Mouse (Mus musculus) liver, embryonic 14.5 days (tissue): ENCODE data around the gene Arl15. TPM values are rescaled to one million over a fixed set of nuclear protein-coding genes. Genes with fewer than 3 reads are reported as not detected.

Experiments
- ATAC-seq: fragments of 200-750 bp; cut with Nextera tagmentation; 2 replicates; pipeline ENCODE4 v1.8.0; 2017; ENCODE audit warnings: moderate number of reproducible peaks, mild to moderate bottlenecking, moderate library complexity; ENCODE audit not compliant: insufficient read depth
- DNase-seq, 3 experiments: peaks; one replicate each; pipeline ENCODE4 v3.0.0-alpha.2; 2012 to 2013; ENCODE audit warnings: low read depth in 3 of 3, low spot score in 3 of 3
- H3K27ac ChIP-seq: fragments of 300-500 bp; sonication (generic); 2 replicates; pipeline ENCODE4 v1.5.1; 2014; ENCODE audit warnings: moderate library complexity, mild to moderate bottlenecking, control low read depth, inconsistent platforms
- H3K27me3 ChIP-seq: fragments of 300-500 bp; sonication (generic); 2 replicates; pipeline ENCODE4 v1.6.1; 2014; ENCODE audit warnings: mild to moderate bottlenecking, low read length, moderate library complexity; ENCODE audit not compliant: control insufficient read depth, insufficient read depth
- H3K36me3 ChIP-seq: fragments of 300-500 bp; sonication (generic); replicated peaks from 2 replicates; pipeline ENCODE4 v1.6.1; 2014; ENCODE audit warnings: low read depth; ENCODE audit not compliant: control insufficient read depth, insufficient read depth
- H3K4me1 ChIP-seq, 2 experiments: fragments of 200-500 bp in 1 of 2; fragments of 300-500 bp in 1 of 2; sonication (generic) in 1 of 2; replicated peaks; 2 replicates each; pipeline ENCODE4 v1.6.1; 2012 to 2014; ENCODE audit warnings: antibody characterized with exemption in 1 of 2, inconsistent platforms in 1 of 2, low read length in 1 of 2; ENCODE audit not compliant: control insufficient read depth in 2 of 2, insufficient read depth in 2 of 2
- H3K4me2 ChIP-seq: fragments of 300-500 bp; sonication (generic); 2 replicates; pipeline ENCODE4 v1.6.1; 2014; ENCODE audit warnings: low read depth, mild to moderate bottlenecking, control low read depth, moderate library complexity
- H3K4me3 ChIP-seq, 2 experiments: fragments of 200-500 bp in 1 of 2; fragments of 300-500 bp in 1 of 2; sonication (generic) in 1 of 2; 2 replicates each; pipeline ENCODE4 v1.5.1; 2012 to 2014; ENCODE audit warnings: low read depth in 2 of 2, low read length in 2 of 2, mild to moderate bottlenecking in 2 of 2, control low read depth in 1 of 2, inconsistent platforms in 1 of 2, moderate library complexity in 1 of 2; ENCODE audit not compliant: insufficient read depth in 1 of 2
- H3K9ac ChIP-seq: fragments of 300-500 bp; sonication (generic); replicated peaks from 2 replicates; pipeline ENCODE4 v1.6.1; 2014; ENCODE audit warnings: mild to moderate bottlenecking, control low read depth, moderate library complexity
- H3K9me3 ChIP-seq: fragments of 300-500 bp; sonication (generic); 2 replicates; pipeline ENCODE4 v1.6.1; 2016; ENCODE audit warnings: low read length, mixed read lengths; ENCODE audit not compliant: control insufficient read depth
- CTCF ChIP-seq: IDR thresholded peaks from 2 replicates; pipeline ENCODE4 v1.5.1; 2016; ENCODE audit warnings: antibody characterized with exemption, low read depth, control low read depth
- EP300 ChIP-seq: IDR thresholded peaks from 2 replicates; pipeline ENCODE4 v1.6.1; 2016; ENCODE audit warnings: antibody characterized with exemption, low read depth
- WGBS: fragments of 180-500 bp; shearing (Covaris S2); extraction: QIAGEN DNeasy Blood & Tissue Kit; methylation state at CpG from one replicate; pipeline ENCODE4 v1.1.7; 2014; ENCODE audit not compliant: insufficient replicate concordance; 5-methylcytosine and 5-hydroxymethylcytosine counted together
- polyA plus RNA-seq, 2 experiments: library from polyadenylated mRNA; depleted of rRNA in 1 of 2; stranded (reverse) in 1 of 2; unstranded in 1 of 2; fragments of >200 nt; fragmentation: Nextera tagmentation in 1 of 2; extraction: Ambion mirVana in 1 of 2; gene quantifications; 2 replicates each; pipeline versions ENCODE4 v1.2.1 to v1.2.3; 2012 to 2014

The Arl15 gene
- polyA plus RNA-seq, 2 experiments, result 2.0 to 2.6 TPM

DNA sequence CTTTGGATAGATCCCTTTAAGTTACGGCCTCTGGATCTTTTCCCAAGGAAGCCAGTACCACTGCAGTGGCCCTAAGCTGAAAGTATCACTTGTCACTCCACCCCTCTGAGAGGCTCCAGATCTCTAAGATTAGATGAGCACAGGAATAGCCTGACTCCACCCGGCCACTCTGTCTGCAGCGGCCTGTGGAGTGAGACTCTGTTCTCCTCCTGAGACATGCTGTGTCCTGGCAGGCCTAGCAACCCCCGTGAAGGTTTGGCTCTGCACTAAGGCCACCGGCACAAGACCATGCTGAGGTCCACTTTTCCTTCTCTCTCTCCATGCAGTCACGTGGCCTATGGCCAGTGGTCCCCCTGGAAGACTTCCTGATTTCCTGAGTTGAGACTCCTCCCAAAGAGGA, 200.3 kb downstream of the Arl15 start:
- ATAC-seq (no peak), DNase-seq (no peak)
- Histone ChIP-seq H3K4me3 (no peak overlapping the region), H3K4me1 (no peaks in the 10 kb centered on the region), H3K27ac (no peak overlapping the region), H3K9me3 (no peaks in the 10 kb centered on the region), H3K4me2 (no peak overlapping the region), H3K27me3 (no peaks in the 10 kb centered on the region), H3K9ac (no peak overlapping the region), H3K36me3 (no peaks in the 10 kb centered on the region)
- 64% methylated on average over 6 of the region's 6 CpGs for WGBS
- TF ChIP-seq EP300 (no peak), CTCF (no peak)

DNA sequence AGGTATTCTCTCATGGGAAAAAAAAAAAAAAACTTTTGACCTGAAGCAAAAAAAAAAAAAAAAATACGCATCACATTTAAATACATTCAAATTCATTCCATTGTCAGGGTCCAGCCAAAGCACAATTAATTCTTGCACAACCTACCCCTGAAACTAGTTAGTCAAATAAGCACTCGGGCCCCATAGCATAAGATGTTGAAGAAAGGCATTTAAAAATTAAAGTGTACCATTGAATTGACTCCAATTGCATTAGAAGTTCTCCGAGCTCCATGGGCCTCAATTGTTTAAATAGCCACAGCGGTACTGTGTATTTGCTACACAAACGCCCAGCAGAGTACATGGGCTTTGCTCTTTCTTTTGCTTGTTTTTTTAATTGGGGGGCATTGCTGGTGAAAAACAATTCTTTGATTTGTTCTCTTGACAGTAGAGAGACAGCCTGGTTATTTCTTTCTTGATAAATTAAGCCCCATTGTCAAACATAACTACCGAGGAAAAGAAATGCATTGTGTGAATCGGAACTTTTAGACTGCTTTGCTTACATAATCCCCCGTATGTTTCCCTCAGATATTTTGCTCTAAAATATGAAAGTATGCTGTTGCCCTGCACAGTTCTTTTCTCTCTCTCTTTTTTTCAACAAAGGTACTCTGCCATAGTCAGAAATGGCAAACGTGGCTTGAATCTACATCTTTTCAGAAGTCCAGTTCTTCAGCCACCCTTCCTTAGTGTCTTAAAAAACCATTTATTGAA, 201.4 kb downstream of the Arl15 start:
- Histone ChIP-seq H3K27ac (no peak overlapping the region), H3K9me3 (no peaks in the 10 kb centered on the region), H3K4me3 (no peak overlapping the region), H3K36me3 (no peaks in the 10 kb centered on the region), H3K4me2 (no peak overlapping the region), H3K4me1 (no peaks in the 10 kb centered on the region), H3K9ac (no peak overlapping the region), H3K27me3 (no peaks in the 10 kb centered on the region)
- 73% methylated on average over 9 of the region's 9 CpGs for WGBS
- ATAC-seq (no peak), DNase-seq (no peak)
- no peak for TF ChIP-seq EP300
- TF ChIP-seq CTCF, result no peak

DNA sequence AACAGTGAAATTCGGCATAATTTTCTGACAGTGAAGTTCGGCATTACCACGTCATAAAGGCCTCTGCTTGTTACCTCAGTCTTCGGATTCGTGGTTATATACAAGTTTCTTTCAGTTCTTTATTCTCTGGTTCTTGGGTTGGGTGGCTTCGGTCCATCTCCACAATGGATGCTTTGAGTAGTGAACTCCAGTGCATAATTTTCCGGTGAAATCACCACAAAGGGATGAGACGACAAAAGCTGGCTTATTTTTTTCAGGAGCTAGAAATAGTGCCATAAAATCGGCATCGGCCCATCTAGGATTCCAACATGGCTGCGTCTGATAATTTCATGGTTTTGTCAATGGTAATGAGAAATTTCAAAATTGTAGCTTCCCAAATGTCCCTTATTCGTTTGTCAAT, 204.5 kb downstream of the Arl15 start:
- H3K9ac ChIP-seq, result no peak overlapping the region
- H3K4me1 ChIP-seq, result no peaks in the 10 kb centered on the region
- H3K27ac ChIP-seq, result no peak overlapping the region
- TF ChIP-seq CTCF (no peak), EP300 (no peak)
- no peaks in the 10 kb centered on the region for H3K9me3 ChIP-seq
- no peaks in the 10 kb centered on the region for H3K27me3 ChIP-seq
- H3K36me3 ChIP-seq, result no peaks in the 10 kb centered on the region
- DNase-seq (no peak), ATAC-seq (no peak)
- H3K4me2 ChIP-seq, result no peak overlapping the region
- 88% methylated on average over 12 of the region's 12 CpGs for WGBS
- no peak overlapping the region for H3K4me3 ChIP-seq

DNA sequence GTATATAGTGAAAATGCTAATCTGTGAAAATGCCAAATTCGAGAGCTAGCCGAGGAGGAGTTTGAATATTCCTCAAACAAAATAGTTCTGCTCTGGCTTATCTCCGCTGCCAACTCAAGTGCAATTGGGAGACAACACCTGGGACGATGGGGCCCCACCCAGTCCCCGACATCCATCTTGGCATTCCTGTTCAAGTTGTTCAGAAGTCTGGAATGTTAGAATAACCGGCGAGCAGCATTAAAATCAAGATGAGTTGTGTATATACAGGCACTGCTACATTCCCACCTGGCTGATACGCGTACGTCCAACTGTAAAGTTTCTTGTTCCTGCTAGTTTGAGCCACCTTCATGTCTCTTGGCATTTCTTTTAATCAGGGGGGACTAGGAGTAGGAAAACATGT, 209.2 kb downstream of the Arl15 start:
- TF ChIP-seq CTCF (no peak), EP300 (no peak)
- no peaks in the 10 kb centered on the region for H3K9me3 ChIP-seq
- no peak overlapping the region for H3K27ac ChIP-seq
- no peaks in the 10 kb centered on the region for H3K4me1 ChIP-seq
- no peak for DNase-seq
- H3K4me2 ChIP-seq, result no peak overlapping the region
- no peaks in the 10 kb centered on the region for H3K27me3 ChIP-seq
- H3K9ac ChIP-seq, result no peak overlapping the region
- H3K36me3 ChIP-seq, result no peaks in the 10 kb centered on the region
- 78% methylated on average over 10 of the region's 10 CpGs for WGBS
- ATAC-seq, result no peak
- H3K4me3 ChIP-seq, result no peak overlapping the region

DNA sequence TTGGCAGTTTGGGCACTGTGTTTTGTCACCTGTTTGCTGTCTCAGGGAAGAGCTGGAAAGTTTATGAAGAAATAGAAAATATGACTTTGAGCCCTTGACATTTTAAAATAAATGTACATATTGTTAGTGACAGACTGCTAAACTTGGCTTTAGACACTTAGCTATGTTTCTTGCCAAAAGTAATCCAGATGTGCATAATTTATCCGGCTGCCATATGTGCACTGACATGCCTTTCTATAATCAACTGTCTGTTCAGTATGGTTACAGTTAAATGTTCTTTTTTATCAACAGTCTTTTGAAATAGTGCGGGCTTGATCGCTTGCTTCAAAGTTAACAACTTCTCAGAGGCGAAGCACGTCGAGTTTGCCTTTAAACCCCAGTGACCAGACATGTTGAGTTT, 209.9 kb downstream of the Arl15 start:
- Histone ChIP-seq H3K27ac (no peak overlapping the region), H3K4me1 (no peaks in the 10 kb centered on the region), H3K9me3 (no peaks in the 10 kb centered on the region), H3K4me2 (no peak overlapping the region), H3K27me3 (no peaks in the 10 kb centered on the region), H3K4me3 (no peak overlapping the region), H3K36me3 (no peaks in the 10 kb centered on the region), H3K9ac (no peak overlapping the region)
- ATAC-seq, result no peak
- TF ChIP-seq CTCF (no peak), EP300 (no peak)
- WGBS, result 87% methylated on average over 6 of the region's 6 CpGs
- no peak for DNase-seq
